Mouse (Mus musculus) CD8-positive naive resting alpha-beta T cell, adult 2 months (primary cell): ENCODE data around the gene Hsph1.

ENCODE experiments used
- DNase-seq, 2 experiments: peaks; one replicate each; pipeline ENCODE4 v3.0.0; 2022; ENCODE audit warnings: low read depth in 2 of 2, low spot score in 2 of 2

The Hsph1 gene

DNA sequence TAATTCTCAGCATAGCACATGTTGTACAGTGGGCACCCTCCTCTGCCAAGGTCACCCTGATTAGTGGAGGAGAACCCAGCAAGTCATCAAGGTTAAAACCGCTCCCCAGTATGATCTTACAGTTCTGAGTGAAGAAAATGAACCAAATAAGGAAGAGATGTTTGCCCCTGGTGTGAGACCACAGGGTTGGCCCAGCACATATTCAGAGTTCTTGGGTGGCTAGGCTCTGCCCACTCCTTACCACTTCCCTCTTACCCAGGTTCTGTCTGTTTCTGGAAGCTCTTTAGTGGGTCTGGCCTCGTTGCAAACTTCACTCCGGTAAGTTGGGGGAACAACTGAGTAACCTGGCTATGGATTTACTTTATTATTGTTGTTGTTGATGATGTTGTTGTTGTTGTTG is 42.0 kb downstream of the Hsph1 start:
- DNase-seq, result no peak

DNA sequence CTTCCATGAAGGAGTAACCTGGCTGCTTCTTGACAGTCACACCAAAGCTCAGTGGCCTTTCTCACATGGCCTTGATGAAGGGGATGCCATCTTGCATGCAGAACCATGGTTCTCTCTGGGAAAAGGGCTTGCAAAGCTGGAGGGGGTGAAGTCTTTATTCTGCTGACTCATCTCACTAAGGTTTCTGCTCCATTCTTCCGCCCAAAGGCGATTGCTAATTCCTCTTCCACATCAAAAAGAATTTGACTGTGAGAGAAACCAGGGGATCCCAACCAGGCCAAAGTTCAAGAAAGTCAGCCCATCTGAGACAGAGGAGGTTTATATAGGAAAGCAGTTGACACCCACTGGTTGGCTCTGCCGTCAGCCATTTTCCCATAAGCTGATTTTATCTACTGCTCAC is 46.2 kb downstream of the Hsph1 start:
- DNase-seq, result no peak

DNA sequence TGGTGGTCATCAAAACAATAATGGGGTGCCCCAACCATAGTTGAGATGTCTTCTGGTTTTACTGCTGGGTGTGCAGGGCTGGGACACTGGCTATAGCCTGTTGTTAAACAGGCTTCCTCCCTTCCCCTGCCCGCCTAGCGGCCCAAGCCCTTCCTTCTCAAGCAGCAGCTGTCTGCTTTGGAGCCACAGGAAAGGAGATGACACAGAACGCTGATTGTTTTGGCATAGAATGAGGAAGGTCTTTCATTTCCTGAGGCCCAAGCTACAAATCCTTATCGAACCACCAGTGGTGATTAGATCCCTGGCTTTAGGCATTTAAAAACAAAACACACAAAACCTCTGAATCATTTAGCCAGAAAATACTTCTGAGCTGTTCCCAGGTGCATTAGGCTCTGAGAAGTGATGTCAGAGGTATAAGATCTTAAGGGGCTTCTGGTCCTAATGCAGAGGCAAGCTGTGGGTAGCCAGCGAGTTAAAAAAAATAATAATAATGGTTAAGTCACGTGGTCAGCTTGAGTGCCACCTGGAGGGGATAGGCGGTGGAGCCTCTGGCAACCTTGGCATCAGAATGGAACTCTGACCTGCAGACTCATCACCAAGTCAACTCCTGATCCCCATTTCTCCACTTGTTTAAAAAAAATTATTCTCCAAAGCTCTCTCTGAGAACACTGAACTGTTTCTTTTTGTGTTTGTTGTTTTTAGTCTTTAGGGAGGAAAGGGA is 47.2 kb downstream of the Hsph1 start:
- no peak for DNase-seq

DNA sequence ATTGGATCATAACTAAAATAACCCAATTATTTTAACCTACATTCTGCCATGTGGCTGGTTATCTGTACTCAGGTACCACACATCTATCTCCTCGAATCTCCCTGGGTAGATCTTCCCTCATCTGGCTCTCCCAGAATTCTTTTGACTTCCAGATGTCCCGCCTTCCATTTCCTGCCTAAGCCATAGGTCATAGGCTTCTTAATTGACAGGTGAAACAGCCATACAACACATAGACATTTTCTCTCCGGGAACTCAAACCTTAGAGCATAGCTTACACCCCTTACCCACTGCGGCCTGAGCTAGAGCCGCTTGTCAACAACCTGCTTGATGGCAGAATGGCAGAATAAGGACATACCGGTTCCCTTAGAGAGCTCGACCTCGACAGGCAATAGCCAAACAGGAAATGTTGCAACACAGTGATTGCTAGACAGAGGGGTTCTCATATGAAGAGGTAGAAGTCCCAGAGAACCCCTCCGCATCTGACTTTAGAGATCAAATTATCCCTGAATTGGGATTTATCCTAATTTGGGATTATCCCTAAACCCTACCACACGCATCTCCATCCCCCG is 48.8 kb downstream of the Hsph1 start:
- no peak for DNase-seq

DNA sequence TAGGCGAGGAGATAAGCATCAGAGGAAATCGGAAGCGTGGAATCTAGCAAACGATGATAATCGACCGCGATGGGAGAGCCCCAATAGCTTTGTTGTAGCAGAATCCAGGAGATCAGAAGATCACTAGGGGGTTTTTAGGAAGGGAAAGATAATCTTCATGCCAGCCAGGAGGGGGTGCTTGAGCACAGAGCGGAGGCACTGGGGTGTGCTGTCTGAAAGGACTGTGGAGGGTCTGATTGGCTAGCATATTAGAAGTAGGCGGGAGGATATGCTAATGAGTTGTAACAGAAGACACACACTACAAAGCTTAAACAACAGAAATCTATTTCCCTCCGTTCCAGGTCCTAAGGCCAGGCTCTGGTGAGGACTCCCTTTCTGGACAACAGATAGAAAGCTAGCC is 50.3 kb downstream of the Hsph1 start:
- DNase-seq, result no peak

DNA sequence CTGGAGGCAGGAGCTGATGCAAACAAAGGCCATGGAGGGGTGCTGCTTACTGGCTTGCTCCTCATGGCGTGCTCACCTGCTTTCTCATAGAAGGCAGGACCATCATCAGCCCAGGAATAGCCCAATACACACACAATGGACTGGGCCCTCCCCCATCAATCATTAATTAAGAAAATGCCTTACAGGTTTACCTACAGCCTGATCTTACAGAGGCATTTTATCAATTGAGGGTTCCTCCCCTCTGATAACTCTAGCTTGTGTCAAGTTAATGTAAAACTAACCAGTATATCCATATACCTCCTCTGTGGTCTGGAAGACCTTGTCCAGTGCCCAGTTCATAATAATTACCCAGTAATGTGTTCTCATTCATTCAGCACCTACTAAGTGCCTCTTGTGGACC is 50.9 kb downstream of the Hsph1 start:
- DNase-seq, result no peak

DNA sequence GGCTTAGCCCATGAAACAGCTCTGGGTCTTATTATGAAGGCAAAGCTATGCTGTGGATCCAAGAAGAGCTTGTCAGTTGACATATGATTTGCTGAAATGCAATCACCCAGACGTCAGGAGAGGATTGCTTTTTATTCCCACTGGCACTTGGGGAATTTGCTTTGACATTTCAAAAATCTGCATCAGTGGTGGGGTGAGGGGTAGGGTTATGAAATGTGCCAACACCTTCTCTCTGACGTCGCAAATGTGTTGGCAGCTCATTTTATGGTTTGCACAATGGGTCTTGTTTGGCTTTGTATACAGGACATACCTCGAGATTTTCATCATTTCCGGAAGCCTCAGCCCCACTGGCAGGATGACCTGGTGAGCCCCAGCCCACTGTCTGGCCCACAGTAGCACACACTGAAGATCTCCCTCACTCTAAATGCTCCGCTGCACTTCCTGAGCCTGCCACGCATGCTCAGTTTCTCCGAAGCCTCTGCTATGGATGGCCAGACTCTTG is 52.0 kb downstream of the Hsph1 start:
- DNase-seq, result no peak

DNA sequence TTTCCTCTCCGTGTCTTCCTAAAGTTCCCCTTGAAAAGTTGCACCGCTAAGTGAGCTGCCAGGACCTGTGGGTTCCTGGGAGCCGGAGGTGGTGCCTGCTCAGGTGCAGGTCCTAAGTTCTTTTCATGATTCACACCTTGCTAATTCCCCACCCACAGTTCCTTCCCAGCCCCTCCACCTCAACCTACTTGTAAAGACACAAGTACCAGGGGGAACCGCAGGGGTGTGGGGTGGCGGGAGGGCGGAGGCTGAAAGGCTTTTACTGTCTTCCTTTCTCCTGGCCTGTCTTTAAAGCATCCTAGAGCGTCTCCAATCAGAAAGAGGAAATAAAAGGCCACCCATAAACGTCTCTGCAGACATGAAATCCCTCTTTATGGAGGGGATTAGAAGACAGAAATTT is 52.7 kb downstream of the Hsph1 start:
- no peak for DNase-seq

DNA sequence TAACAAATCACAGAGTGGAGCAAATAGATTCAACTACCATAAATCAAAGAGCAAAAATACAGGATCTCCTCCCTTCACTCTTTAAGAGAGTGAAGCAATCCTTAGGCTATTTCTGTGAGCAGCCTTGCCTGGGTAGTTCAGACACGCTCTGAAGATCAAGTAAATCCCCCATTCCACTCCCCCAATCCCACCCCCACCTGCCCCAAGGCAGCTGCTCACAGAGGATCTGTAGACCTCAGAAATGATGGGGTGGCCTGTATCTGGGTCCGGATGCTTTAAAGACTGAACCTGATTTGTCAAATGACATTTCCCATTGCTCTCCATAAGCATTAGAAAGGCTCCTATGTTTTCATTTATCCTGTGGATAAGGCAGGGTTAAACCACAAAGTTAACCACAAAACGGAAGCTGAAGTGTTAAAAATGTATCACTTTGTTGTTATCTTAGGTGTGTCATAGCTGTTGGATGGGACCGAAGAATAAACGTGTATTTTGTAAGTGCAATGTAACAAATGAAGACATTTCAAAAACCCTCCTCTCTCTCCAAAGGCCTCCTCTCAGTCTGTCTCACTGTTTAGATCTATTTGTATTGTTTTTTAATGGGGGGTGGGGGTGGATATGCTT is 53.4 kb downstream of the Hsph1 start:
- DNase-seq, result no peak

DNA sequence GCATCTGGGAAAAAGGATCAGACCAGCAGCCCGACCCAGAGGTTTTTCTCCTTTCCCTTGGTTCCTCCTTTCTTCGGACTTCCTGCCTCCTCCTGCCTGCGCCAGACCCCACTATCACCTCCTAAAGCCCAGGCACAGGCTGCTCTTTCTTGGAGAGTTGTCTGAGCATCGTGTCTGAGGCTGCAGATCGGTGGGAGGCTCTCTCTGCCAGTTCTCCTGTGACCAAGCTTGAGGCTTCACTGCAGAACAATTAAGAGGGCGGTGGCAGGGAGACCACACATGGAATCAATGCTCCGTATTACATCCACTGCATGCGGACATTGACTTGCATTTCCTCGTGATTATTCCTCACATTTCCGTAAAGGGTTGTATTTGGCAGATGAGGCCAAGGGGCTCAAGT is 58.7 kb downstream of the Hsph1 start:
- DNase-seq, result no peak

DNA sequence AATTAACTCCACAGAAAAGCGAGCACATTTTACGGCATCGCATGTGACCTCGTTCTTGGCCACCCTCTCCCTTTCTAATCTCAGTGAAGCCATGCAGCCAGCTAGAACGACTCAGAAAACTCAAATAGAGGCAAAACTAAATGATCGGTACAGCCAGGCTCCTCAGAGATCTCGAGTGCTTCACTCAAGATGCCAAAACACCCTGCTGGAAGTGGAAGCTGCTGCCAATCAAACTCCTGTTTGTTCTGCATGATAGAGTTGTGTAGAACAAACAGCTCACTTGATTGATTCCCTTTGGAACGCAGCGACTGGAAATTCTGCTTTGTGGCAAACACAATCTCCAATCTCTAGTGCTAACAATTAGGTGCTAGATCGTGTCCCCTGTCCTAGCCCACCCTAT is 59.2 kb downstream of the Hsph1 start:
- DNase-seq, result no peak

DNA sequence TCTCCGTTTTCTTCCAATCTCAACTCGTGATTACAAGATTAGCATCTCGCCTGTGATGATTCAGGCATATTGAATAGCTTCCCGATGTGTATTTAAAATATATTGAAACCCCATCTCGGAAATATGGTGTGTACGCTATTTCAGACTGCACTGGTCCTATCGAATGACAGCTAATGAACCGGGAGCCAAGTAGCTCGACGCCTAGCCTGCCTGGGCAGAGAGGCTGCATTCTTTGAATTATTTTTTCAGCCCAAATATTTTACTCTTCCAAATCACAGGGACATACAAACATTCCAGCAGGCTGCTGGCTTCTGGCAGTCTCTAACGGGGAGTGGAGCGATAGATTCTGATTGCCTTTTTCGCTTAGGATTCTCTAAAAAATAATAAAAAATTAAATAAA is 67.2 kb downstream of the Hsph1 start:
- DNase-seq, result no peak

DNA sequence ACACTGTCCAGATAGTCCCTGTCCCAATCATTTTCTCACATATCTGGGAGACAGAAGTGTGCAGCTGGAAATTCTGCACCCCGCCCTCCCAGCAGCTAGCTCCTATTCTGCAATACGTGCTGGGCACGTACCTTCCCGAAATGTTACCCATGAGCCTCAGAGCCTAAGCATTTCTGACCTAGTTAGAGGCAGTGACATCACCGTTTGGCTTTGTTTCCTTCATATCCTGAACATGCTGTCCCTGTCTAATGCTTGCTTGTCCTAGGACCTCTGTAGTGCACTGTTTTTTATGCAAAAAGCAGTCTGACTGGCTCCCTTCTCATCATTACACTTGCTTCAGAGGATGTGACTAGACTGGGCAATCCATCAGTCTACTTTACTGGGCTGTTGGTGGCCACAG is 69.2 kb downstream of the Hsph1 start:
- DNase-seq, result no peak

DNA sequence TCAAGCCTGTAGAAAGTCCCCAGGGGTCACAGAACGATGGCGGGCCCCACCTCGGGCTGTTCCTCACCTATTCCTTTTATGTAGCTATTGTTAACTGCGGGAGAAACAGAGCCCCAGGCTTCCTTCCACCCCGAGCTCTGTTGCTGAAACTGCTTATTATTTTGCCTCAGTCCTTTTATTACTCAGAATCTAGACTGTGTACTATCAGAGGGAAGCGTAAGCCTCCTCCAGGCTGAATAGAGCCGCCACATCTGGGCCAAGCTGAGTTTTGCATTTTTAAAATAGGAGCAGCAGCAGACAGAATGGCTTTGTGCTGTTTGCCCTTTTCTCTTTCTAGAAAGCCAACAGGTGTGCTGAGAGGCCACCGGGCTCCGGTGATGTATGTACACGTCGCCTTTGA is 70.2 kb downstream of the Hsph1 start:
- no peak for DNase-seq
